Mouse (Mus musculus): ENCODE measurements around the gene Cebpz. TPM values are rescaled to one million over a fixed set of nuclear protein-coding genes. Genes with fewer than 3 reads are reported as not detected.

Cebpz gene
- polyA plus RNA-seq, 1 experiment from 2014 or later = 30.8 TPM

DNA sequence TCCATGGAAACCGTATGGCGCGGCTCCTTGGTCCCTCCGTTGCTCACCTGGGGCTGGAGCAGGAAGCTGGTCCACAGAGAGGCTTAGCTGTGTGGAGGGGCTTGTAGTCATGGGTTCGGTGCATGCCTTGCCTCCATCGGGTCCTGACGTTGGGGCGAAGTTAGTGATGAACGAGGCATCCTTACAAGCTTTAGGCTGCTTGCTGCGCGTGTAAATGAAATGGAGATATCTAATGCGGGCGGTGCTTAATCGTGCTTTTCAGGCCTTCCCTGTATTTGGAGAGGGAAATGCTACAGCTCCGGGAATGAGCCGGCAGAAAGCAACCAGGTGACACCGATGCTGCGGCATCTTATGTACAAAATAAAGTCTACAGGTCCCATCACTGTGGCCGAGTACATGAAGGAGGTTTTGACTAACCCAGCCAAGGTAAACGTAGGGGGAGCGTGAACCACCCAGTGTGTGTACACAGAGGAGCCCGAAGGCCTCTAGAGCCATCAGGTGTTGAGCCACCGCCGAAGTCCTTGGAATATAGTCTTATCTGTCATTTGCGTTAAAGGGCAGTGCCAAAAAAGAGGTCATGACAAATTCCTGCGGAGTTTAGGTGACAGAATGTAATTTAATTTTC is 475 bp upstream of the Cebpz start:
- Histone ChIP-seq H3K27ac (ENCODE audit: low read depth, low read length) (no peak overlapping the region), H3K27me3 (replicated peaks; ENCODE audit: control insufficient read depth, insufficient read depth, low read length) (no peaks in the 10 kb centered on the region), H3K4me1 (replicated peaks; ENCODE audit: control insufficient read depth, insufficient read depth, low read length) (no peaks in the 10 kb centered on the region), H3K4me3 (ENCODE audit: low read depth, low read length) (peak overlapping the region; percentile 61), H3K4me2 (replicated peaks; ENCODE audit: low read depth) (peak overlapping the region; percentile 78), H3K9me3 (ENCODE audit: control insufficient read depth) (no peaks in the 10 kb centered on the region), H3K36me3 (ENCODE audit: control insufficient read depth, insufficient read depth) (peaks cover 33% of the 10 kb centered on the region), H3K9ac (ENCODE audit: low read depth, low read length) (peak overlapping the region; percentile 68)
- no peak for TF ChIP-seq CTCF (IDR thresholded peaks at IDR 0.05; ENCODE audit: low read depth)
- 4% methylated on average over 26 of the region's 26 CpGs for WGBS
- no peak; the same call in none of the 2 replicates for ATAC-seq

DNA sequence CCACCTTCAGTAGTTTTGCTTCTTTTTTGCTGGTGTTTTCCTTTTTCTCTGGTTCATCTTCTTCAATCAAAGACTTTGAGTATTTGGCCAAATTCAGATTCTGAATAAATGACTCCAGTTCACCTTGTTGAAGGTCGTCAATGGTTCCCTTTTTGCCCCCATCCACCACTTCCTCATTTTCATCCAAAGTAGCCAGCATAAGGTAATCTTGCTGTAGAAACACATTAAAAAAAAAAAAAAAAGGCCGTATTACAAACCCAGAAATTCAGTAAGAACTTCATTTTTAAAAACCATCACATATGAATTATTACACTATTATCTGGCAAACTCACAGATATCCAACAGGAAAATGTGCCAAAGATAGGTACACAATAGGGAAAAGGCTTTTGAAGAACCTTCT is 1.0 kb downstream of the Cebpz start:
- 77% methylated on average over 2 of the region's 2 CpGs for WGBS
- peak overlapping the region; percentile 68 for H3K9ac ChIP-seq (ENCODE audit: low read depth, low read length)
- H3K4me2 ChIP-seq (replicated peaks; ENCODE audit: low read depth) = peak overlapping the region; percentile 78
- H3K4me1 ChIP-seq (replicated peaks; ENCODE audit: control insufficient read depth, insufficient read depth, low read length) = no peaks in the 10 kb centered on the region
- peak overlapping the region; percentile 61 for H3K4me3 ChIP-seq (ENCODE audit: low read depth, low read length)
- no peaks in the 10 kb centered on the region for H3K27me3 ChIP-seq (replicated peaks; ENCODE audit: control insufficient read depth, insufficient read depth, low read length)
- H3K27ac ChIP-seq (ENCODE audit: low read depth, low read length) = no peak overlapping the region
- TF ChIP-seq CTCF (IDR thresholded peaks at IDR 0.05; ENCODE audit: low read depth) = no peak
- peaks cover 39% of the 10 kb centered on the region for H3K36me3 ChIP-seq (ENCODE audit: control insufficient read depth, insufficient read depth)
- no peak for ATAC-seq
- no peaks in the 10 kb centered on the region for H3K9me3 ChIP-seq (ENCODE audit: control insufficient read depth)

DNA sequence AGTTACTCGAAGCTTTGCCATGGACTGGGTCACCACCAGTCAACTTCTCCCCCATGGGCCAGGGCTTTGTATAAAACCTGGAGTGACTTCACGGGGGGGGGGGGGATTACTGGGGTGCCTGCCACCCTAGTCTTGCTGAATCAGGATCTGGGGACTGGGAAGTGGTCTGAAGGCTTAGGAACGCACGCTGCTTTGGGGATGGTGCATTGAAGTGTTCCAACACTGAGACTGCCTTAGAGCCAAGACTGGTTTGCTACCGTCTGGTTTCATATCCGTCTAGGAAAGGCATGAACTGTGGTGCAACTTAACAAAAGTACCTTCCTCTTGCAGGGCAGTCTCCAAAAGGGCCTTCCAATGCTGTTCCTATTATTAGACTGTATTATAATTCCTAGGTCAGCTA is 19.2 kb downstream of the Cebpz start:
- Histone ChIP-seq H3K9me3 (ENCODE audit: control insufficient read depth) (no peaks in the 10 kb centered on the region), H3K27me3 (replicated peaks; ENCODE audit: control insufficient read depth, insufficient read depth, low read length) (no peaks in the 10 kb centered on the region), H3K4me3 (ENCODE audit: low read depth, low read length) (no peak overlapping the region), H3K4me1 (replicated peaks; ENCODE audit: control insufficient read depth, insufficient read depth, low read length) (peaks cover 3% of the 10 kb centered on the region; the same call in 1 of the 2 replicates), H3K36me3 (ENCODE audit: control insufficient read depth, insufficient read depth) (peaks cover 24% of the 10 kb centered on the region), H3K4me2 (replicated peaks; ENCODE audit: low read depth) (peak overlapping the region; percentile 91), H3K27ac (ENCODE audit: low read depth, low read length) (no peak overlapping the region), H3K9ac (ENCODE audit: low read depth, low read length) (no peak overlapping the region)
- TF ChIP-seq CTCF (IDR thresholded peaks at IDR 0.05; ENCODE audit: low read depth) = no peak
- ATAC-seq = no peak
- WGBS = 46% methylated on average over 6 of the region's 6 CpGs

DNA sequence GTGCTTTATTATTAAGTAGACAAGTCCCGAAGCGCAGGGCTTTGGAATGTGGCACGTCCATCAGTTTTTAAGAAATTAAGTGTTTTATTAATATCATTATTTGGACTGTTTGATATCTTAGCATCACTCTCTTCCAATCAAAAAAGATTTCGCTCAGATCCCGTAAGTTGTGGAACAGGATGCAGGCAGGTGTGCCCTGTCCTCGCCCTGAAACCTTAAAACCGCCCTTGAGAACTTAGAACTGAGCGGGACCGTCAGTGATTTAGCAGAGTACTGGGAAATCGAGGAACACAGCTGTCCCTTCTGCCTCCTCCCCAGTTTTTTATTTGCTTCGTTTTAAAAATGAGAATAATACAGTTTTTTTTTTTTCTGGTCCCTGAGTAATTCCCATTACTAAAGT is 20.0 kb downstream of the Cebpz start:
- WGBS = under 1% methylated on average over 11 of the region's 11 CpGs
- Histone ChIP-seq H3K4me1 (replicated peaks; ENCODE audit: control insufficient read depth, insufficient read depth, low read length) (peaks cover 3% of the 10 kb centered on the region; the same call in 1 of the 2 replicates), H3K27me3 (replicated peaks; ENCODE audit: control insufficient read depth, insufficient read depth, low read length) (no peaks in the 10 kb centered on the region), H3K4me3 (ENCODE audit: low read depth, low read length) (peak overlapping the region; percentile 76), H3K9ac (ENCODE audit: low read depth, low read length) (peak overlapping the region; percentile 67), H3K9me3 (ENCODE audit: control insufficient read depth) (no peaks in the 10 kb centered on the region), H3K4me2 (replicated peaks; ENCODE audit: low read depth) (peak overlapping the region; percentile 91), H3K36me3 (ENCODE audit: control insufficient read depth, insufficient read depth) (peaks cover 16% of the 10 kb centered on the region), H3K27ac (ENCODE audit: low read depth, low read length) (peak overlapping the region; percentile 84; the same call in 1 of the 2 replicates)
- no peak for TF ChIP-seq CTCF (IDR thresholded peaks at IDR 0.05; ENCODE audit: low read depth)
- peak; percentile 39 for ATAC-seq

DNA sequence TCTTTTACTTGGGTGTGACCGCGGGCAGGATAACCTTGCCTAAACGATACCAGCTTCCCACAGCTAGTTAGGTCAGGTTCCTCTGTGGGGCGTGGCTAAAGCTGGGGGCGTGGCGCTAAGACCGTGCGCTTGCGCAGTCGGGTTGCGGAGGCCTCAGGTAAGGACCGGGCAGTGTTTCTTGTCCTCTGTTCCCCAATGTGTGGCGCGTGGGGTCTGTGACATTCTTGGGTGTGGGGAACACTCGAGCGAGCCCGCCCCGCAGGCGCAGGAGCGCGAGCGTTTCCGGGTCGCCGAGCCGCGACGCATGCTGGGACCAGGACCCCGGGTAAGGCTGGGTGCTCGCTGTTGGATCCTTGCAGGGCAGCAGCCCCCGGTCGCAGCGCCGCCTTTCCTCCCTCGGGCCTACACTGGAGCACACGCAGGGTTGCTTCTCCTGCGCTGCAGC is 20.5 kb downstream of the Cebpz start, which contains the start of gene Cebpzos:
Gene Cebpzos (plus strand): TSS at position 132 of the 445 bp plus-strand sequence.
- no peaks in the 10 kb centered on the region for H3K27me3 ChIP-seq (replicated peaks; ENCODE audit: control insufficient read depth, insufficient read depth, low read length)
- H3K9me3 ChIP-seq (ENCODE audit: control insufficient read depth) = no peaks in the 10 kb centered on the region
- under 1% methylated on average over 37 of the region's 37 CpGs for WGBS
- H3K9ac ChIP-seq (ENCODE audit: low read depth, low read length) = peak within 1 kb of the TSS; percentile 67
- peak within 1 kb of the TSS; percentile 84 for H3K27ac ChIP-seq (ENCODE audit: low read depth, low read length)
- ATAC-seq = peak; percentile 94
- H3K4me3 ChIP-seq (ENCODE audit: low read depth, low read length) = peak within 1 kb of the TSS; percentile 76
- peaks cover 11% of the 10 kb centered on the region for H3K36me3 ChIP-seq (ENCODE audit: control insufficient read depth, insufficient read depth)
- peaks cover 3% of the 10 kb centered on the region; the same call in 1 of the 2 replicates for H3K4me1 ChIP-seq (replicated peaks; ENCODE audit: control insufficient read depth, insufficient read depth, low read length)
- peak; percentile 31; the same call in 1 of the 2 replicates for TF ChIP-seq CTCF (IDR thresholded peaks at IDR 0.05; ENCODE audit: low read depth)
- peak within 1 kb of the TSS; percentile 91 for H3K4me2 ChIP-seq (replicated peaks; ENCODE audit: low read depth)

DNA sequence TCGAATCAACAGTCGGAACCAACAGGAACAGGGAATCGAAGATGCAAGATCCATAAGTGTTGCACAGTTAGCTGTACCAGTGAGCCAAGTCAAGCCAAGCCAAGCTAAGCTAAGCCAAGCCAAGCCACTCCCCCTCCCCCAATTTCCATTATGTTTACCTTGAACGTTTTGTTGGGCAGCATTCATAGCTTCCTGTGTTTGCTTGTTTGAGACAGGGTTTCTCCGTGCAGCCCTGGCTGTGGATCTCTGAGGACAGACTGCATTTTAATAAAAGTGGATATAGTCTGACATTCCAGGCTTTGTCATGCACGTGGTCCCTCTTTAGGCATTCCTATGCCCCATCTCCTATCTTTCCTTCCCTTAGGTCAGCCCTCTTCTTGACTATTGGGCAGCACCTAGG is 21.1 kb downstream of the Cebpz start:
- Histone ChIP-seq H3K27ac (ENCODE audit: low read depth, low read length) (no peak overlapping the region), H3K4me3 (ENCODE audit: low read depth, low read length) (peak overlapping the region; percentile 76), H3K9ac (ENCODE audit: low read depth, low read length) (peak overlapping the region; percentile 67; the same call in 1 of the 2 replicates), H3K9me3 (ENCODE audit: control insufficient read depth) (no peaks in the 10 kb centered on the region), H3K36me3 (ENCODE audit: control insufficient read depth, insufficient read depth) (peaks cover 6% of the 10 kb centered on the region; the same call in 1 of the 2 replicates), H3K27me3 (replicated peaks; ENCODE audit: control insufficient read depth, insufficient read depth, low read length) (no peaks in the 10 kb centered on the region), H3K4me1 (replicated peaks; ENCODE audit: control insufficient read depth, insufficient read depth, low read length) (peaks cover 3% of the 10 kb centered on the region; the same call in 1 of the 2 replicates), H3K4me2 (replicated peaks; ENCODE audit: low read depth) (peak overlapping the region; percentile 91)
- TF ChIP-seq CTCF (IDR thresholded peaks at IDR 0.05; ENCODE audit: low read depth) = no peak
- WGBS = 53% methylated on average over 6 of the region's 6 CpGs
- ATAC-seq = no peak

Measured in intestine, postnatal 0 days (tissue).